Mouse (Mus musculus) bone marrow macrophage, adult 2 months (primary cell): Measurements from ENCODE around the gene Cysltr2. TPM values are rescaled to one million over a fixed set of nuclear protein-coding genes. Genes with fewer than 3 reads are reported as not detected.

Experiments
- H3K27ac ChIP-seq: 2 replicates; pipeline ENCODE4 v1.5.1; 2012; ENCODE audit warnings: low read depth, low read length; ENCODE audit not compliant: insufficient read depth
- H3K4me1 ChIP-seq: 2 replicates; pipeline ENCODE4 v1.6.1; 2012; ENCODE audit warnings: low read length; ENCODE audit not compliant: control insufficient read depth, insufficient read depth
- H3K4me3 ChIP-seq: 2 replicates; pipeline ENCODE4 v1.5.1; 2012; ENCODE audit warnings: mild to moderate bottlenecking, low read length, moderate library complexity; ENCODE audit not compliant: insufficient read depth
- CTCF ChIP-seq: IDR thresholded peaks from 2 replicates; pipeline ENCODE4 v1.5.1; 2012; ENCODE audit warnings: low read depth, mild to moderate bottlenecking, low read length, moderate library complexity
- POLR2A ChIP-seq: IDR thresholded peaks from 2 replicates; pipeline ENCODE4 v1.6.1; 2012; ENCODE audit warnings: mild to moderate bottlenecking, low read depth, low read length, borderline replicate concordance
- polyA plus RNA-seq: library from polyadenylated mRNA; stranded (reverse); fragments of >200 nt; gene quantifications from 2 replicates; pipeline ENCODE4 v1.2.4, GENCODE M21; 2012; ENCODE audit not compliant: missing spikeins, insufficient read depth, insufficient read length

Gene Cysltr2
- polyA plus RNA-seq, 1 experiment: 1.7 TPM

GRCm38 (mm10) chr14:72998111-72998510 is 50.8 kb downstream of the Cysltr2 start:
- H3K4me3 ChIP-seq: no peak overlapping the region
- no peaks in the 10 kb centered on the region for H3K4me1 ChIP-seq
- TF ChIP-seq POLR2A (no peak), CTCF (no peak)
- no peak overlapping the region for H3K27ac ChIP-seq

DNA sequence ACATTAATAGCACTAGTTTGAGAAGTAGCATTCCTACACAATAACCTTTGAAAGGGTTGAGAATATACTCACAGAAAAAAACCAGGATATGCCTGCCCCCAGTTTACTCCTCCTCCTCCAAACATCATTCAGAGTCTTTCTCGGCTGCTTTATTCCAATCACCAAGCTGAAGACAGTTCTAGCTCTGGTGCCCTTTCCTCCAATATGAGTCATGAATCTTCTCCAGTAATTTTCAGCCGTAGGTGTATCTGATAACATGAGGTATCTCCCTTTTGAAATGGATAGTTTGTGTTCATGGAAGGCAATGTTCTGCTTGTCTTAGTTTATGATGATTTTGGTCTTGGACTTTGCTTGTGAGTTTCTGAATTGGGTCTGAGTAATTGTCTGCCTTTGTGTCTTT is 62.9 kb downstream of the Cysltr2 start:
- no peak overlapping the region for H3K27ac ChIP-seq
- H3K4me3 ChIP-seq: no peak overlapping the region
- TF ChIP-seq CTCF: no peak
- TF ChIP-seq POLR2A: no peak
- H3K4me1 ChIP-seq: peaks cover 12% of the 10 kb centered on the region

GRCm38 (mm10) chr14:72985113-72985512 is 63.8 kb downstream of the Cysltr2 start:
- TF ChIP-seq CTCF (no peak), POLR2A (no peak)
- Histone ChIP-seq H3K4me1 (peaks cover 19% of the 10 kb centered on the region), H3K4me3 (no peak overlapping the region), H3K27ac (no peak overlapping the region)

DNA sequence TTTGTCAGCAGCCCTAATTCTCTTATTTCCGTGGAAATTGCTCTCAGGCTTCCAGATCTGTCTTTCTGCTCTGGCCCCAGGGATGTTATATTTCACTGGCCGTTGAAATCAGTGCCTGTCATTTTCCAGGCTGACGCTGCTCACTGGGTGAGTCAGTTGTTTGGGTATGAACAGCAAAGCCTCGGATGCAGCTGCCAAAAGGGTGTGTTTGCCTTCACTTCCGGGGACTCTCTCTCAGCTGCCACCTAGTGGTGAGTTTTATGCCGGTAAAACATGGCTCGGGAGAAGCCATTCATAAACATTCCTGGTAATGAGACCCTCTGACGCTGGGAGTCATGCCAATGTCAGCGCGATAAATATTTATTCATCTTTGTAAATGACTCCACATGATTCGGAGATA is 65.5 kb downstream of the Cysltr2 start:
- peaks cover 19% of the 10 kb centered on the region for H3K4me1 ChIP-seq
- TF ChIP-seq CTCF (peak; percentile 85), POLR2A (no peak)
- peak overlapping the region; percentile 22 for H3K4me3 ChIP-seq
- H3K27ac ChIP-seq: peak overlapping the region; percentile 43

DNA sequence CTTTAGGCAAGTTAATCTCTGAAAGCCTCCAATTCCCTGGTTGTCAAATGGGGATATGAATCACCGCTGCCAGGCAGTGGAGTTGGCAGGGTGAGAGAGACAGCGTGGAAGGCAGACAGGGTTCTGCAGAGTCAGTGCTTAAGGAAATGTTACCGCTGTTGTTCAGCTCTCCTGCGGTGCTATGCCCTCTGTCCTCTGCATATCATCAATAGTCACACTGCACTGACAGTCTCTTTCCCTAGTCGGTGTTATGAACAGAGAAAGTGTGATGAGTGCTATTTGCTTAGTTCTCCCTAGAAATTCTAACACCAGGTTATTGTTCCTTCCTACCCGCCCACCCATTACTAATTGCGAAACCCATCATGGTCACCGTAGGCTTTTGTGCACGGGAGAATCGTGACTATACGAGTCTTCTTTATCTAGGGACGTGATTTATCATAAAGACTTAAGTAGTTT is 65.9 kb downstream of the Cysltr2 start:
- peaks cover 19% of the 10 kb centered on the region for H3K4me1 ChIP-seq
- H3K4me3 ChIP-seq: peak overlapping the region; percentile 22
- TF ChIP-seq POLR2A (no peak), CTCF (no peak)
- H3K27ac ChIP-seq: peak overlapping the region; percentile 43

GRCm38 (mm10) chr14:72980761-72981160 is 68.2 kb downstream of the Cysltr2 start:
- Histone ChIP-seq H3K4me1 (peaks cover 19% of the 10 kb centered on the region), H3K27ac (peak overlapping the region; percentile 61), H3K4me3 (no peak overlapping the region)
- TF ChIP-seq POLR2A (no peak), CTCF (no peak)

DNA sequence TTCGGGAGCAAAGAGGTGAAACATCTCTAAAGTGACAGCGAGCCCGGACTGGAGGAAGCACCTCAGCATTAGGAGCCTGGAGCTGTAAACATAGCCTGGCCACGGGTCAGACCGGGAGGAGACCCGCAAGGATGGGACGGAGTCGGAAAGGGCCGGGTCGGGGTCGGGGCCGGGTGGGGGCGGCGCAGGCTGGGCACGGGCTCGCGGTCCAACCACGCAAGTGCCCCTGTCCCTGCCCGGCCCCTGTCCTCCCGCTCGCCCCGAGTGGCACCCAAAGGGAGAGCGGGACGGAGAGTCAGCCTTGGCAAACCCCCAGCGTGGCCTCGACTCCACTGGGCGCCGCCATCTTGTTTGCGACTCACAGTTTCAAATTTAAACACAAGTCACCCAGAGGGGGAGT is 68.8 kb downstream of the Cysltr2 start:
- Histone ChIP-seq H3K27ac (0 out of 2 replicates have a peak overlapping the region, but pooled peaks have one; percentile 44), H3K4me3 (no peak overlapping the region), H3K4me1 (peaks cover 21% of the 10 kb centered on the region)
- no peak for TF ChIP-seq CTCF
- TF ChIP-seq POLR2A: no peak

DNA sequence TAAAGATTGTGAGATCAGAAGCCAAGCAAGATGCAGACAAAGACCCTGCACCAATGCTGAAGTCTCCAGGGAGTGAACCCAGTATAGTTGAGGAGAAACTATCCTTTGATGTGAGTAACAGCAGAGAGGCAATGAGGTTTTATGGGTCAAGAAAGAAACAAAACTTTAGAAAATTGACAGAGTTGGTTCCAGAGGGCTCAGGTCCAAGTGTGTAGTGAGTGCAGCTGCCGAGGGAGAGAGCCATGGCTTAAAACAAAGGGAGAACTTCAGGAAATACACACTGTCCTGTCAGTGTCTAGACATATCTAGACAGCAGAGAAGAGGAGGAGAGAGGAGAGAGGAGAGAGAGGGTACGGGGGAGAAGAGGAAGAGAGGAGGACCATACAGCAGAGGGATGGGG is 72.8 kb downstream of the Cysltr2 start:
- peaks cover 8% of the 10 kb centered on the region for H3K4me1 ChIP-seq
- no peak overlapping the region for H3K27ac ChIP-seq
- H3K4me3 ChIP-seq: no peak overlapping the region
- TF ChIP-seq POLR2A (no peak), CTCF (no peak)

Other genes starting within 250 kb of the Cysltr2 start
- 371 and 386 TPM in 2 replicates for gene Rcbtb2, start 73.9 kb upstream of the Cysltr2 start, polyA plus RNA-seq
- gene Lpar6, start 188.8 kb upstream of the Cysltr2 start, polyA plus RNA-seq: 67.6 and 70.8 TPM in 2 replicates